Mouse (Mus musculus) spleen, adult 18-20 months (tissue): ENCODE measurements around the gene Llph.
A peak's percentile ranks its signal among the peaks of the same experiment; 100 is the strongest.
"Not testable (repeated sequence)": the region's sequence is repeated elsewhere in the genome, so short reads cannot be mapped to it uniquely, and the experiment has no call there.

Source experiments
- DNase-seq, 2 experiments: peaks; one replicate each; pipeline ENCODE4 v3.0.0; 2022; ENCODE audit warnings: mixed read lengths in 2 of 2

Llph gene

DNA sequence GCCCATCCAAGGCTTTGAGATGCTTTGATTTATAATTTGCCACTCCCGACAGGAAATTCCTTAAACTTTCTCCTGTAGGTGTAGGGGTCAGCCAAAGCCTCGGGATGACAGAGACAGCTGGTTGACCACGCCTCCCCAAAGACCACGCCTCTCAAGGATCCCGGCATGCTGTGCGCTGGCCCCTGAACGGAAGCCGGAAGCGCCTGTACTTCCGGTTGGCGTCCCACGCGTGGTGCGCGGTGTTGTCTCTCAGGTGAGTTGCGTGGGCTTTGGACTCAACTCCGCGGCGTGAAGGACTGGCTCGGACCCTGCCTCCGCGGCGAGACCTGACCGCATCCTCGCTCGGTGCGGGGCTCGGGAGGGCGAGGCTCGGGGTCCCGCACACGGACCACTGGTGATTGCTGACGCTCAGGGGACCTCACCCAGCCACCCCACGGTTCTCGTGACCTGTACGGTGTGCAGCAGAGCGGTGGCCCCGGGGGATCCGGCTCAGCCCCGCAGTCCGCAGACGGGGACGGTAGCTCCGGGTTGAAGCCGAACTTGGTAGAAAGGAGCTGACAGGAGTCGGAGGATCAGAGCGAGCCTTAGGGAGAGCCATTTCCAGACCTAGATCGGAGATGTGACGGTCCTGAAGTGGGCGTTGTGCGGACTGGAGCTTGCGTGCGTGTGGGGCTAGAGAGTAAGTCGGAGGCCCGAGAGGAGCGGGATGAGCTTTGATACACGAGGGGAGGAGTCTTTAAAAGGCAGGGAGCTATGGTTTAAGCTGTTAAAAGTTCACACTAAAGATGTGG, at the start of gene Llph:
Gene Llph, plus strand, starts transcription at position 200 of the 791 bp plus-strand sequence.
- peak; percentile 74 to 86 for DNase-seq

GRCm38 (mm10) chr10:120182887-120183286, 44.0 kb upstream of the Llph start:
- peak in 1 of 2 experiments; percentile 21 for DNase-seq

DNA sequence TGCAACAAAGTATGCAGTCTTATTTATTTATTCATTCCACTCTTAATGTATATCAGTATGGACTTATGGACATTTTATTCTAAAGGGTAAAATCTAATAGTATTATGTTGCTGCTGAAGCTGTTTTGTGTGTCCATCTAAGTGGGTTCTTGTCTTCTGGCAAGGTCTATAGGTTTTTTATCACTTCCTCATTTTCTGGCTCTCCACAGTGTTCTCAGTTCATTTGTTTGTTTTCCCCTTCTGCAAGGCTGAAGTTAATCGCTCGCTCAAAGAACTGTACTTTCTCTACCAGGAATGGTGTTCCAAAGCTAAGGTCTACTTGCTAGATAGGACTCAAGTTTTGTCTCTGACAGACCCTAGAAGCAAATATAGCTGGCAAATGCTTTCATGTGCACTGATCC, 43.5 kb upstream of the Llph start:
- DNase-seq: no peak

- DNase-seq: no peak
Measured at GRCm38 (mm10) chr10:120188513-120188912, 38.4 kb upstream of the Llph start.

DNA sequence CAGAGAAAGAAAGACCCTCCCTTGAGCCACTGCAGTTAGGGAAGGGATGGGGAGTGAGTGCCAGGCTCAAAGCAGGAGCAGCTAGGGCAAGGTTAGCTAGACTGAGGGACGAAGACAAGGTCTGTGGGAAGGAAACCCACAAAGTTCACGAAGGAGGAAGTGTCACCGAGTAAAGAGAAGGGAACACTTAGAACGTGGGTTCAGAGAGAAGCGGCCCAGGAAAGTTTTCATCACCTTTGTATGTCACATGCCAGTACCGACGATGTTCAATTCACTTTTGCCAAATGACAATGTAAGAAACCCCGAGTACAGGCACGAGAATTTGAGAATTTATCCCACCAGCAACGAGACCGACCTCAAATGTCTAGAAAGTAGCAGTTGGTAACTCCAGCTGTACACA, 37.6 kb upstream of the Llph start:
- peak; percentile 10 to 36 for DNase-seq

- DNase-seq: no peak
Measured at GRCm38 (mm10) chr10:120189782-120190181, 37.1 kb upstream of the Llph start.

DNA sequence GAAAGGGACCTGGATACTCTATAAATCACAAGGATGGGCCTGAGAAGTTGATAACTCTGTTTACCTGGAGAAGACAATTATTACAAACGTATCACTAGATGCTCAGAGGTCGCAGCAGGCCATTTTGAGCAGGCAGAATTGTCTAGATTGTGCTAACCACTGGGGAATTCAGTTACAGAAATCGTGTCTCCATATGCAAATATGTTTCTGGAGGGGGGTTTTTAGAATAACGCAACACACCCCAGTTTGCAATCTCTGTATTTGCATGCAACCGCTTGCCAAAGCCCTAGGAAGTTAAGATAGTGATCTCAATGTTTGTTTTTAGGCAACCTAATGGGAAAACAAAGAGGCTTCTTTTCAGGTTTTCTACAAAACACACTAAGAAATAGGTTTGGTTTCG, 35.7 kb upstream of the Llph start:
- DNase-seq: no peak

- no peak for DNase-seq
Measured at GRCm38 (mm10) chr10:120192278-120192677, 34.6 kb upstream of the Llph start.

- peak; percentile 16 to 36 for DNase-seq
Measured at GRCm38 (mm10) chr10:120193255-120193654, 33.6 kb upstream of the Llph start.

GRCm38 (mm10) chr10:120197061-120197835, 29.6 kb upstream of the Llph start:
- DNase-seq: no peak

GRCm38 (mm10) chr10:120201131-120201921, 25.5 kb upstream of the Llph start, which contains the start of gene Tmbim4:
Gene Tmbim4, plus strand, starts transcription at chr10:120201590.
- DNase-seq: peak; percentile 81 to 85

- peak; percentile 72 to 87 for DNase-seq
Measured at GRCm38 (mm10) chr10:120201961-120202402, 24.9 kb upstream of the Llph start, which contains the start of gene Irak3. Gene Irak3, minus strand, starts transcription at chr10:120202130.

- peak in 1 of 2 experiments; percentile 29 for DNase-seq
Measured at GRCm38 (mm10) chr10:120202467-120203250, 24.2 kb upstream of the Llph start.

GRCm38 (mm10) chr10:120204591-120205210, 22.2 kb upstream of the Llph start:
- no peak for DNase-seq

GRCm38 (mm10) chr10:120208015-120208414, 18.9 kb upstream of the Llph start:
- no peak for DNase-seq

GRCm38 (mm10) chr10:120208575-120209538, 18.0 kb upstream of the Llph start:
- peak; percentile 56 to 68 for DNase-seq

DNA sequence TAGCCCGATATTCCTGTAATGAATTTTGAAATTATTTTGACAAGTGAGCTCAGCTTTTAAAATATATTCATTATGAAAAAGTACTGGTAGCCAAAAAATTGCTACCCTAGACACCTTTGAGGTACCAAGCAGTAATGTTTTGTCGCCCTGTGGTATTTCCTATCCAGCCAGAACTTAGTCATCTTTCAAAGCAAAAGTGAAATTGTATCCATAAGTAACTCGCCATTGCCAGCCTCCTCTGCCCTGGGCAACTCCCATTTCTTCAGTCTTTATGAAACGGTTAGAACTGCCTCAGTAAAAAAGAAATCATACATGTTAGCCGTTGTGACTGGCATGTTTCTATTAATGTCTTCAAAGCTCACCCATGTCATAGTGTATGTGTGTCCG, 17.3 kb upstream of the Llph start:
- DNase-seq: no peak

DNA sequence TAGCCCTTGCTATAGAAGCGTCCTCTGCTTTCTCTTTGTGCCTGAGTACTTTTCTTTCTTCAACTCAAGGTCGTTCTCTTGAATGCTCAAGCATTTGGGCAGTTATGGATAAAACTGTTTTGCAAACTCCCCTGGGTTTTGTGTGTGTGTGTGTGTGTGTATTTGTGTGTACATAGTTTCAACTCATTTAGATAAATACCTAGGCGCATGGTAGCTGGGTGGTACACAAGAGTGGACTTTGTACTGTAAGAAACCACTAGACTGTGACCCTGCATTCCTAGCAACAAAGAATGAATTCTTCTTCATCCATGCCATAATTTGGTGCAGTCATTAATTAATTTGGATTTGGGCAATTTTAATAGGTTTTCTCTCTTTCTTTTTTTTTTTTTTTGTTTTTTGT, 16.8 kb upstream of the Llph start:
- no peak for DNase-seq

DNA sequence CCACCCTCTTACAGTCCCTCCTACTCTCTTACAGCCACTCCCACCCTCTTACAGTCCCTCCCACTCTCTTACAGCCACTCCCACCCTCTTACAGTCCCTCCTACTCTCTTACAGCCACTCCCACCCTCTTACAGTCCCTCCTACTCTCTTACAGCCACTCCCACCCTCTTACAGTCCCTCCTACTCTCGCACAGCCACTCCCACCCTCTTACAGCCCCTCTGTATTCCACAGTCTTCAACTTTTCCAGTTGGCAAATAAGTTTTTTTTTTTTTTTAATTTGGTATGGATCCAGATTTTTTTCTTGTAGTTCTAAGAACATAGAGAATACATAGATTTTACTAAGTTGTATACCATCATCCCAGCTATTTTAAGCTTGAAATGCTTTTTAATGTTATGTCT, 9.8 kb upstream of the Llph start:
- DNase-seq: not testable (repeated sequence)

DNA sequence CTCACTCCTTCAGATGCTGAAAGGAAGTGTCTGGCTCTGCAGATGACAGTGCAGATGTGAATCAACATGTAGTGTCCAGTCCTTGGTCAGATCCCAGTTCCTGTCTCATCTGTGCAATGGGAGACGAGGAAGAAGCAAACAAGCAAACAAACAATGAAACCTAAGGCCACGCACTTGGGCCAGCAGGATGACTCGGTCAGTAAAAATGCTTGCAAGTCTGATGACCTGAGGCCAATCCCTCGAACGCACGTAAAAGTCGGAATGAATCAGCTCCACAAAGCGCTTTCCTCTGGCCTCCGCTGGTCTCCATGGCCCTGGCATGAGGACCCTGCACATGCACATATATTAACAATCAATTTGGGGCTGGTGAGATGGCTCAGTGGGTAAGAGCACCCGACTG, 7.9 kb upstream of the Llph start:
- DNase-seq: no peak
